Mouse (Mus musculus) kidney, embryonic 16.5 days (tissue): ENCODE results near the gene Klc4. TPM values are rescaled to one million over a fixed set of nuclear protein-coding genes. Genes with fewer than 3 reads are reported as not detected.

Experiments
- ATAC-seq: fragments of 200-750 bp; cut with Nextera tagmentation; 2 replicates; pipeline ENCODE4 v1.8.0; 2017; ENCODE audit warnings: moderate TSS enrichment; ENCODE audit not compliant: low FRiP score, low TSS enrichment
- H3K27ac ChIP-seq: fragments of 300-500 bp; sonication (generic); 2 replicates; pipeline ENCODE4 v1.5.1; 2014; ENCODE audit warnings: low read length
- H3K27me3 ChIP-seq: fragments of 300-500 bp; sonication (generic); 2 replicates; pipeline ENCODE4 v1.6.1; 2014; ENCODE audit warnings: low read length, control low read depth, mixed read lengths; ENCODE audit not compliant: insufficient read depth
- H3K36me3 ChIP-seq: fragments of 300-500 bp; sonication (generic); 2 replicates; pipeline ENCODE4 v1.6.1; 2014; ENCODE audit warnings: low read length, control low read depth, mixed read lengths; ENCODE audit not compliant: insufficient read depth
- H3K4me1 ChIP-seq: fragments of 300-500 bp; sonication (generic); 2 replicates; pipeline ENCODE4 v1.6.1; 2014; ENCODE audit warnings: low read length, control low read depth, mixed read lengths; ENCODE audit not compliant: insufficient read depth
- H3K4me2 ChIP-seq: fragments of 300-500 bp; sonication (generic); replicated peaks from 2 replicates; pipeline ENCODE4 v1.6.1; 2014; ENCODE audit warnings: low read depth, low read length
- H3K4me3 ChIP-seq: fragments of 300-500 bp; sonication (generic); 2 replicates; pipeline ENCODE4 v1.5.1; 2014; ENCODE audit warnings: mild to moderate bottlenecking, low read length
- H3K9ac ChIP-seq: fragments of 300-500 bp; sonication (generic); replicated peaks from 2 replicates; pipeline ENCODE4 v1.6.1; 2014; ENCODE audit warnings: low read length
- H3K9me3 ChIP-seq: fragments of 300-500 bp; sonication (generic); 2 replicates; pipeline ENCODE4 v1.6.1; 2016; ENCODE audit warnings: low read length, control low read depth
- WGBS: fragments of 180-500 bp; shearing (Covaris S2); extraction: QIAGEN DNeasy Blood & Tissue Kit; methylation state at CpG from one replicate; pipeline ENCODE4 v1.1.7; 2014; 5-methylcytosine and 5-hydroxymethylcytosine counted together
- polyA plus RNA-seq: library from polyadenylated mRNA; unstranded; fragments of >200 nt; fragmentation: Nextera tagmentation; extraction: Ambion mirVana; gene quantifications from 2 replicates; pipeline ENCODE4 v1.2.1, GENCODE M21; 2015

Klc4 gene
- polyA plus RNA-seq, 1 experiment from 2014 or later: 58.0 TPM

DNA sequence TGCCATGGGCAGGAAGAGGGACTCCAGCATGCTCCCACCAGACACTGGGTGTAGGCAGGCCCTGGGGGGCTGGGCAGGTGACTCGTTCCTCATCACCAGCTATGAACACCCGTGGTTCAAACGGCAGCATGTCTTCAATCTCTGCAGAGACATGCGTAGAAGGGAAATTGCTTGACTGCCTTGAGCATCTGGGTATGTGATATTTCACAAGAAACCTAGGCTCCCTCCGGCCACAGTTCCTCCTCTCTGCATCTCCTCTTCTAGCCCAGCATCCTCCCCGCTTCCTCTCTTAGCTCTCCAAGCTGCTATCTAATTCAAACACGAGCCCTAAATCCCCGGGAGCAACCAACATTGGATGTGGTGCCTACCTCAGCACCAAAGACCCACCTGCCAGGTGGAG is 59.5 kb downstream of the Klc4 start:
- Histone ChIP-seq H3K9me3 (no peaks in the 10 kb centered on the region), H3K27ac (no peak overlapping the region), H3K4me2 (no peak overlapping the region), H3K9ac (no peak overlapping the region), H3K27me3 (no peaks in the 10 kb centered on the region), H3K4me1 (no peaks in the 10 kb centered on the region), H3K36me3 (peaks cover 73% of the 10 kb centered on the region), H3K4me3 (no peak overlapping the region)
- ATAC-seq: no peak; the same call in 1 of the 2 replicates
- WGBS: 97% methylated on average over 8 of the region's 8 CpGs

Other genes with a start within 250 kb of the Klc4 start
- 0.54 and 0.68 TPM in 2 replicates for gene Crip3, start 217.1 kb downstream of the Klc4 start, polyA plus RNA-seq
- 0.15 and 0.32 TPM in 2 replicates for gene Slc22a7, start 207.6 kb downstream of the Klc4 start, polyA plus RNA-seq
- gene Ttbk1, start 158.3 kb downstream of the Klc4 start, polyA plus RNA-seq: 0.15 and 0.23 TPM in 2 replicates
- 56.5 and 60.3 TPM in 2 replicates for gene Dnph1, start 149.3 kb downstream of the Klc4 start, polyA plus RNA-seq
- 6.5 TPM in 2 replicates for gene Cul9, start 99.6 kb downstream of the Klc4 start, polyA plus RNA-seq
- gene Srf, start 89.8 kb downstream of the Klc4 start, polyA plus RNA-seq: 8.2 and 9.3 TPM in 2 replicates
- gene Ptk7, start 16.5 kb downstream of the Klc4 start, polyA plus RNA-seq: 153 and 157 TPM in 2 replicates
- gene Mrpl2, start 207 bp upstream of the Klc4 start, polyA plus RNA-seq: 118 and 123 TPM in 2 replicates
- gene Cul7, start 4.3 kb upstream of the Klc4 start, polyA plus RNA-seq: 62.2 and 68.2 TPM in 2 replicates
- gene Rrp36, start 28.3 kb upstream of the Klc4 start, polyA plus RNA-seq: 69.2 and 69.6 TPM in 2 replicates
- 162 and 172 TPM in 2 replicates for gene Mea1, start 32.8 kb upstream of the Klc4 start, polyA plus RNA-seq
- 137 and 141 TPM in 2 replicates for gene Klhdc3, start 34.9 kb upstream of the Klc4 start, polyA plus RNA-seq
- gene Ppp2r5d, start 59.1 kb upstream of the Klc4 start, polyA plus RNA-seq: 110 and 112 TPM in 2 replicates
- gene Pex6, start 65.4 kb upstream of the Klc4 start, polyA plus RNA-seq: 26.8 and 27.4 TPM in 2 replicates
- gene Gnmt, start 83.1 kb upstream of the Klc4 start, polyA plus RNA-seq: 2.4 and 2.7 TPM in 2 replicates
- 85.9 and 94.5 TPM in 2 replicates for gene Cnpy3, start 106.2 kb upstream of the Klc4 start, polyA plus RNA-seq
- 0.22 and 0.29 TPM in 2 replicates for gene Ptcra, start 117.7 kb upstream of the Klc4 start, polyA plus RNA-seq
- 76.1 and 89.9 TPM in 2 replicates for gene 2310039H08Rik, start 126.6 kb upstream of the Klc4 start, polyA plus RNA-seq
- gene Rpl7l1, start 136.7 kb upstream of the Klc4 start, polyA plus RNA-seq: 165 and 173 TPM in 2 replicates
- gene Bicral, start 212.5 kb upstream of the Klc4 start, polyA plus RNA-seq: 3.2 and 3.6 TPM in 2 replicates
- 49.8 and 54.7 TPM in 2 replicates for gene Tbcc, start 244.7 kb upstream of the Klc4 start, polyA plus RNA-seq